Mouse (Mus musculus): ENCODE results near the gene Card11. TPM values are rescaled to one million over a fixed set of nuclear protein-coding genes. Genes with fewer than 3 reads are reported as not detected.
A peak's percentile ranks its signal among the peaks of the same experiment; 100 is the strongest.

Card11 gene
- polyA plus RNA-seq, 1 experiment from 2014 or later, result 0.17 TPM

- H3K36me3 ChIP-seq, result no peaks in the 10 kb centered on the region
- no peak overlapping the region for H3K27ac ChIP-seq
- no peak overlapping the region for H3K4me3 ChIP-seq
- H3K9me3 ChIP-seq, result no peaks in the 10 kb centered on the region; the same call in 1 of the 2 replicates
- ATAC-seq (ENCODE audit: low FRiP score), result no peak
- no peak overlapping the region for H3K9ac ChIP-seq
- H3K4me1 ChIP-seq (replicated peaks), result peaks cover 8% of the 10 kb centered on the region
- no peak overlapping the region for H3K4me2 ChIP-seq
- WGBS, result 48% methylated on average over 11 of the region's 11 CpGs
- no peaks in the 10 kb centered on the region for H3K27me3 ChIP-seq
Observed at GRCm38 (mm10) chr5:140855909-140856530, 144.4 kb downstream of the Card11 start.

GRCm38 (mm10) chr5:140854700-140855099 lies 145.7 kb downstream of the Card11 start:
- Histone ChIP-seq H3K4me1 (replicated peaks) (peaks cover 8% of the 10 kb centered on the region), H3K9ac (no peak overlapping the region), H3K9me3 (no peaks in the 10 kb centered on the region; the same call in 1 of the 2 replicates), H3K27me3 (no peaks in the 10 kb centered on the region), H3K27ac (no peak overlapping the region), H3K4me2 (no peak overlapping the region), H3K4me3 (no peak overlapping the region), H3K36me3 (no peaks in the 10 kb centered on the region)
- ATAC-seq (ENCODE audit: low FRiP score), result no peak
- 81% methylated on average over 4 of the region's 4 CpGs for WGBS

DNA sequence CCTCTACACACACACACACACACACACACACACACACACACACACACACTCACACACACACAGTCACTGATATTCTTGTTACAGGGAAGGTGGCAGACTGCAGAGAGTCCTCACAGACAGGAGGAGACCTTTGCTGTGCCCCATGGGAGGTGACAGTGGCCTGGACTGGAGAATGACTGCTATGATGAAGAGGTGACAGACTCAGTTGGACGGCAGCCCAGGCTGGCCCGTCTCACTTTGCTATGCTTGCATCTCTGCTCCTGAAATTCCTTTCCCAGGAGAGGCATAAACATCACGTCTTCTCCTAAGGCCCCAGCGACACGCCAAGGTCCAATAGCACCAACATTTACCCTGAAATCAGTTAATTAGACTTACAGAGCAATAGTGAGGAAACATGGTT lies 146.7 kb downstream of the Card11 start:
- H3K9ac ChIP-seq, result no peak overlapping the region
- no peaks in the 10 kb centered on the region for H3K36me3 ChIP-seq
- 81% methylated on average over 5 of the region's 5 CpGs for WGBS
- H3K4me3 ChIP-seq, result no peak overlapping the region
- no peaks in the 10 kb centered on the region; the same call in 1 of the 2 replicates for H3K9me3 ChIP-seq
- ATAC-seq (ENCODE audit: low FRiP score), result no peak
- no peak overlapping the region for H3K27ac ChIP-seq
- H3K4me1 ChIP-seq (replicated peaks), result peaks cover 8% of the 10 kb centered on the region
- no peak overlapping the region for H3K4me2 ChIP-seq
- no peaks in the 10 kb centered on the region for H3K27me3 ChIP-seq

- no peaks in the 10 kb centered on the region for H3K27me3 ChIP-seq
- 78% methylated on average over 12 of the region's 12 CpGs for WGBS
- no peaks in the 10 kb centered on the region for H3K36me3 ChIP-seq
- no peak overlapping the region for H3K27ac ChIP-seq
- no peak for ATAC-seq (ENCODE audit: low FRiP score)
- H3K9ac ChIP-seq, result no peak overlapping the region
- H3K9me3 ChIP-seq, result no peaks in the 10 kb centered on the region; the same call in 1 of the 2 replicates
- H3K4me1 ChIP-seq (replicated peaks), result peaks cover 9% of the 10 kb centered on the region
- no peak overlapping the region for H3K4me3 ChIP-seq
- no peak overlapping the region for H3K4me2 ChIP-seq
Observed at GRCm38 (mm10) chr5:140852435-140852996, 147.9 kb downstream of the Card11 start.

GRCm38 (mm10) chr5:140847300-140847729 lies 153.1 kb downstream of the Card11 start:
- peak; percentile 54 for ATAC-seq (ENCODE audit: low FRiP score)

DNA sequence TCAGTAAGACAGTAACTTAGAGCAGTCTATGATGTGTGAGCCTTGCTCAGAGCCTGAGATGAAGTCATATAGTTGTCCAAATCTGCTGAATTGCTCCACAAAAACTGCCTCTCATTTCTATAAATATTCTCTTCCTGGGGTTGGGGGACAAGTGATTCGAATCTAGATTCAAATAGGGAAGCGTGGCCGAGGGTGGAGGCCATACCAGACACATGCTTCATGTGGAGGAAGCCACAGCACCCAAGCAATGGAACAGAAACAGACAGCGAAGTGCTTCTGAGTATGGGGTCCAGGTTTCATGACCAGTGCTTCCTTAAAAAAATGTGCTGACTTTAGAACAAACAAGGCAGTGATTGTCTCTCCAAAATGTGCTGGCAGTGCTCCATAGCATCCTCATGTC lies 158.4 kb downstream of the Card11 start:
- H3K27me3 ChIP-seq, result 0 out of 2 replicates have a peak, but pooled peaks cover 5% of the 10 kb centered on the region
- H3K4me1 ChIP-seq (replicated peaks), result no peaks in the 10 kb centered on the region
- 79% methylated on average over 4 of the region's 4 CpGs for WGBS

More at GRCm38 (mm10) chr5:140847300-140847729, 153.1 kb downstream of the Card11 start:
- H3K4me2 ChIP-seq, result no peak overlapping the region
- H3K4me3 ChIP-seq, result no peak overlapping the region
- no peaks in the 10 kb centered on the region; the same call in 1 of the 2 replicates for H3K9me3 ChIP-seq
- H3K9ac ChIP-seq, result no peak overlapping the region
- peaks cover 3% of the 10 kb centered on the region; the same call in 1 of the 2 replicates for H3K4me1 ChIP-seq (replicated peaks)
- 0 out of 2 replicates have a peak, but pooled peaks cover 5% of the 10 kb centered on the region for H3K27me3 ChIP-seq
- WGBS, result 6% methylated on average over 5 of the region's 5 CpGs
- H3K36me3 ChIP-seq, result no peaks in the 10 kb centered on the region
- H3K27ac ChIP-seq, result peak overlapping the region; percentile 72; the same call in 1 of the 2 replicates

GRCm38 (mm10) chr5:140831064-140831431 lies 169.3 kb downstream of the Card11 start:
- WGBS, result 82% methylated on average over 8 of the region's 8 CpGs
- H3K4me2 ChIP-seq, result peak overlapping the region; percentile 44
- no peaks in the 10 kb centered on the region for H3K36me3 ChIP-seq
- H3K27ac ChIP-seq, result no peak overlapping the region
- no peak for ATAC-seq (ENCODE audit: low FRiP score)
- H3K4me1 ChIP-seq (replicated peaks), result peaks cover 41% of the 10 kb centered on the region
- H3K9ac ChIP-seq, result no peak overlapping the region
- H3K27me3 ChIP-seq, result no peaks in the 10 kb centered on the region
- no peak overlapping the region; the same call in 1 of the 2 replicates for H3K4me3 ChIP-seq
- no peaks in the 10 kb centered on the region for H3K9me3 ChIP-seq

More for the DNA sequence above, 158.4 kb downstream of the Card11 start:
- ATAC-seq (ENCODE audit: low FRiP score), result no peak
- Histone ChIP-seq H3K4me2 (no peak overlapping the region), H3K36me3 (no peaks in the 10 kb centered on the region), H3K4me3 (no peak overlapping the region), H3K27ac (no peak overlapping the region), H3K9me3 (no peaks in the 10 kb centered on the region), H3K9ac (no peak overlapping the region)

- peak; percentile 99 for ATAC-seq (ENCODE audit: low FRiP score)
Observed at GRCm38 (mm10) chr5:140830314-140831063, 169.9 kb downstream of the Card11 start, which contains the start of gene Gna12. TSS of gene Gna12 (minus strand) at chr5:140830431.

DNA sequence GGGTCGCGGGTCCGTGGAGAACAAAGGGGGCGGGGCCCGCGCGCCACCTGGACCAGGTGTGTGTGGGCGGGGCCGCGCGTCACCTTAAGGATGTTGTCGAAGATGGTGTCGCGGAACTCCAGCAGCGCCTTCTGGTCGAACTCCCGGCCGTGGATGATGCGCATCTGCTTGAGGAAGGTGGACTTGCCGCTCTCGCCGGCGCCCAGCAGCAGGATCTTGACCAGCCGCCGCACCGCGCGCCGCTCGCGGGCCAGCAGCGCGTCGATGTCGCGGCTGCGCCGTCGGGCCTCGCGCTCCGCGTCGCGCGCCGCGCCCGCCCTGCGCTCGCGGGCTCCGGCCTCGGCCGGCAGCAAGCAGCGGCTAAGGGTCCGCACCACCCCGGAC lies 170.5 kb downstream of the Card11 start:
- ATAC-seq (ENCODE audit: low FRiP score), result no peak
- Histone ChIP-seq H3K36me3 (peaks cover 8% of the 10 kb centered on the region; the same call in 1 of the 2 replicates), H3K27ac (peak overlapping the region; percentile 83), H3K9ac (peak overlapping the region; percentile 89), H3K27me3 (no peaks in the 10 kb centered on the region), H3K4me3 (peak overlapping the region; percentile 66), H3K4me1 (replicated peaks) (peaks cover 44% of the 10 kb centered on the region), H3K4me2 (peak overlapping the region; percentile 92), H3K9me3 (no peaks in the 10 kb centered on the region)
- WGBS, result under 1% methylated on average over 56 of the region's 58 CpGs

More at GRCm38 (mm10) chr5:140830314-140831063, 169.9 kb downstream of the Card11 start, which contains the start of gene Gna12:
- Histone ChIP-seq H3K9me3 (no peaks in the 10 kb centered on the region), H3K4me1 (replicated peaks) (peaks cover 44% of the 10 kb centered on the region), H3K27ac (peak within 1 kb of the TSS; percentile 83), H3K36me3 (peaks cover 4% of the 10 kb centered on the region; the same call in 1 of the 2 replicates), H3K4me3 (peak within 1 kb of the TSS; percentile 66), H3K9ac (peak within 1 kb of the TSS; percentile 89), H3K4me2 (peak within 1 kb of the TSS; percentile 92), H3K27me3 (no peaks in the 10 kb centered on the region)
- under 1% methylated on average over 42 of the region's 49 CpGs for WGBS

- 37% methylated on average over 18 of the region's 18 CpGs for WGBS
- peak overlapping the region; percentile 66 for H3K4me3 ChIP-seq
- H3K27ac ChIP-seq, result peak overlapping the region; percentile 83; the same call in 1 of the 2 replicates
- peak; percentile 7; the same call in 1 of the 2 replicates for ATAC-seq (ENCODE audit: low FRiP score)
- H3K36me3 ChIP-seq, result peaks cover 11% of the 10 kb centered on the region
- peak overlapping the region; percentile 89 for H3K9ac ChIP-seq
- no peaks in the 10 kb centered on the region for H3K27me3 ChIP-seq
- H3K4me1 ChIP-seq (replicated peaks), result peaks cover 44% of the 10 kb centered on the region
- no peaks in the 10 kb centered on the region for H3K9me3 ChIP-seq
- peak overlapping the region; percentile 92 for H3K4me2 ChIP-seq
Observed at GRCm38 (mm10) chr5:140829081-140829910, 171.1 kb downstream of the Card11 start.

- peak overlapping the region; percentile 52 for H3K9ac ChIP-seq
Observed at GRCm38 (mm10) chr5:140828363-140828762, 172.0 kb downstream of the Card11 start.

More at GRCm38 (mm10) chr5:140828363-140828762, 172.0 kb downstream of the Card11 start:
- peaks cover 11% of the 10 kb centered on the region for H3K36me3 ChIP-seq
- H3K4me3 ChIP-seq, result peak overlapping the region; percentile 66
- H3K4me2 ChIP-seq, result peak overlapping the region; percentile 92
- ATAC-seq (ENCODE audit: low FRiP score), result no peak
- H3K27ac ChIP-seq, result no peak overlapping the region
- 70% methylated on average over 2 of the region's 2 CpGs for WGBS
- H3K9me3 ChIP-seq, result no peaks in the 10 kb centered on the region
- peaks cover 44% of the 10 kb centered on the region for H3K4me1 ChIP-seq (replicated peaks)
- H3K27me3 ChIP-seq, result no peaks in the 10 kb centered on the region
